9 mouse cellular contexts compared by ENCODE assay signal in the genomic region with DNA sequence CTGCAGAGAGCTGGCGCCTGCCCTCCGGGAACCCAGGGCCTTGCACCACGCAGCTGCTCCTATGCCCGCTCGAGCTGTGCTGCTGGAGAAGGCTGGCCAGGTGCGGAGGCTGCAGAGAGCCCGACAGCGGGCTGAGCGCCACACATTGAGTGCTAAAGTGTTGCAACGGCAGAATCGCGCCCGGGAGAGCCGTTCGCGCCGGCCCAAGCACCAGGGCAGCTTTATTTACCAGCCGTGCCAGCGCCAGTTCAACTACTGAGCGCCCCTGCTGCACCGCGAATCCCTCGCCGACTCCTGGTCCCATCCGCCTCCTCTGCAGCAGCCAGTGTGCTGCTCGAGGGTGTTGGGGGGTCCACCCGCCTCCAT. TPM values are rescaled to one million over a fixed set of nuclear protein-coding genes. Genes with fewer than 3 reads are reported as not detected.
DNase-seq lines count a peak whose midpoint lies in the region; ATAC-seq lines count a peak whose summit lies in the region.
"Had no signal": no experiment of that assay in that cellular context is flagged by ENCODE, and none has a peak within 500 bp of the region (broad histone marks: within the 10 kb centered on the region; RNA-seq: fewer than 3 reads in every experiment).

No protein-coding gene starts in this region.

- no peak for ATAC-seq in kidney, embryonic 15.5 days (replicated peaks; ENCODE audit: low FRiP score)
- no peak for ATAC-seq in forebrain, embryonic 12.5 days (ENCODE audit: low FRiP score)
- no peak for ATAC-seq in limb, embryonic 12.5 days (ENCODE audit: insufficient number of reproducible peaks, insufficient read depth, low FRiP score, low TSS enrichment, low read depth)
- no peak for ATAC-seq in CD4-positive, CD25-positive, alpha-beta regulatory T cell, adult 4 months
- no peak for ATAC-seq in monocyte, adult 5-6 weeks (replicated peaks; ENCODE audit: insufficient number of reproducible peaks, low FRiP score, low TSS enrichment, poor library complexity, severe bottlenecking)
- ATAC-seq: Patski had no signal

- peak overlapping the region; percentile 27; the same call in 1 of the 2 replicates for H3K4me2 ChIP-seq in kidney, embryonic 15.5 days
- peak overlapping the region; percentile 37 for H3K4me2 ChIP-seq in forebrain, embryonic 12.5 days
- peak overlapping the region; percentile 4; the same call in 1 of the 2 replicates for H3K4me2 ChIP-seq in limb, embryonic 12.5 days

- peaks cover 42% of the 10 kb centered on the region for H3K36me3 ChIP-seq in kidney, embryonic 15.5 days
- peaks cover 48% of the 10 kb centered on the region for H3K36me3 ChIP-seq in forebrain, embryonic 12.5 days (replicated peaks)
- H3K36me3 ChIP-seq in limb, embryonic 12.5 days, result peaks cover 58% of the 10 kb centered on the region

- H3K4me3 ChIP-seq in kidney, embryonic 15.5 days (replicated peaks), result peak overlapping the region; percentile 6; the same call in 1 of the 2 replicates
- peak overlapping the region; percentile 8; the same call in 1 of the 2 replicates for H3K4me3 ChIP-seq in forebrain, embryonic 12.5 days (replicated peaks)
- 0 out of 2 replicates have a peak overlapping the region, but pooled peaks have one; percentile 3 for H3K4me3 ChIP-seq in limb, embryonic 12.5 days (replicated peaks)

- H3K4me1 ChIP-seq in kidney, embryonic 15.5 days, result peaks cover 27% of the 10 kb centered on the region
- peaks cover 40% of the 10 kb centered on the region for H3K4me1 ChIP-seq in forebrain, embryonic 12.5 days
- peaks cover 31% of the 10 kb centered on the region for H3K4me1 ChIP-seq in limb, embryonic 12.5 days (replicated peaks)

- no peak overlapping the region for H3K27ac ChIP-seq in kidney, embryonic 15.5 days
- H3K27ac ChIP-seq in forebrain, embryonic 12.5 days, result no peak overlapping the region
- 0 out of 2 replicates have a peak overlapping the region, but pooled peaks have one; percentile 7 for H3K27ac ChIP-seq in limb, embryonic 12.5 days

- 19% methylated on average over 27 of the region's 27 CpGs for WGBS in kidney, embryonic 15.5 days
- 9% methylated on average over 27 of the region's 27 CpGs for WGBS in forebrain, embryonic 12.5 days
- 14% methylated on average over 27 of the region's 27 CpGs for WGBS in limb, embryonic 12.5 days

- H3K9ac ChIP-seq in kidney, embryonic 15.5 days, result no peak overlapping the region
- peak overlapping the region; percentile 45 for H3K9ac ChIP-seq in forebrain, embryonic 12.5 days
- no peak overlapping the region for H3K9ac ChIP-seq in limb, embryonic 12.5 days (replicated peaks)

- no peaks in the 10 kb centered on the region for H3K9me3 ChIP-seq in kidney, embryonic 15.5 days (replicated peaks)
- H3K9me3 ChIP-seq in forebrain, embryonic 12.5 days, result no peaks in the 10 kb centered on the region
- H3K9me3 ChIP-seq in limb, embryonic 12.5 days, result no peaks in the 10 kb centered on the region

- no peaks in the 10 kb centered on the region for H3K27me3 ChIP-seq in kidney, embryonic 15.5 days
- H3K27me3 ChIP-seq in forebrain, embryonic 12.5 days, result no peaks in the 10 kb centered on the region
- H3K27me3 ChIP-seq in limb, embryonic 12.5 days, result peaks cover 19% of the 10 kb centered on the region
- H3K27me3 ChIP-seq: Patski had no signal

- DNase-seq in kidney, postnatal 14 days, result no peak
- peak; percentile 30 to 51 for DNase-seq in cerebellum, adult 18-20 months
- DNase-seq in natural killer cell, adult 2 months (ENCODE audit: low spot score in 2 of 2), result no peak

RNA-seq across cellular contexts. Expression of gene Trp53inp2, which starts 5.7 kb away (rescaled TPM):
- polyA plus RNA-seq in kidney, embryonic 15.5 days (2015; fragmentation: Nextera tagmentation; extraction: Ambion mirVana), result 23.5 and 25.7 TPM in 2 replicates
- polyA plus RNA-seq in forebrain, embryonic 12.5 days (2016; fragmentation: Nextera tagmentation; extraction: Ambion mirVana), result 79.5 and 95.0 TPM in 2 replicates
- 16.2 and 21.2 TPM in 2 replicates for polyA plus RNA-seq in limb, embryonic 12.5 days (2016; fragmentation: Nextera tagmentation; extraction: Ambion mirVana)
- 1 to 10 TPM; 1.2 to 1.6 TPM for polyA plus RNA-seq in CD4-positive, CD25-positive, alpha-beta regulatory T cell, adult 4 months (2017; shearing (Covaris generic))
- 17.6 to 83.5 TPM (median 20.0 TPM) in 3 replicates for total RNA-seq in monocyte, adult 5-6 weeks (2017)

RNA-seq across cellular contexts. Expression of gene Pigu, which starts 29.3 kb away (rescaled TPM):
- polyA plus RNA-seq in kidney, embryonic 15.5 days (2015; fragmentation: Nextera tagmentation; extraction: Ambion mirVana), result 59.1 and 62.7 TPM in 2 replicates
- polyA plus RNA-seq in forebrain, embryonic 12.5 days (2016; fragmentation: Nextera tagmentation; extraction: Ambion mirVana), result 46.9 and 47.6 TPM in 2 replicates
- polyA plus RNA-seq in limb, embryonic 12.5 days (2016; fragmentation: Nextera tagmentation; extraction: Ambion mirVana), result 41.0 and 47.0 TPM in 2 replicates
- polyA plus RNA-seq in CD4-positive, CD25-positive, alpha-beta regulatory T cell, adult 4 months (2017; shearing (Covaris generic)), result 10 to 100 TPM; 40.1 to 41.4 TPM
- 11.6 to 23.2 TPM (median 12.3 TPM) in 3 replicates for total RNA-seq in monocyte, adult 5-6 weeks (2017)

Comparison
In these comparisons a context has a peak if more than half of its experiments do, and no peak if none do; other contexts are left out.
1. DNase-seq: peak in cerebellum, adult 18-20 months (2 of 2); none in kidney, postnatal 14 days (single experiment) and natural killer cell, adult 2 months (0 of 2).
2. Peak in every context shown above with its lines, with median percentiles within 50 percentile points of each other: H3K4me2 ChIP-seq and H3K4me3 ChIP-seq.